ENCODE assay signal across 11 mouse cellular contexts in the genomic region with DNA sequence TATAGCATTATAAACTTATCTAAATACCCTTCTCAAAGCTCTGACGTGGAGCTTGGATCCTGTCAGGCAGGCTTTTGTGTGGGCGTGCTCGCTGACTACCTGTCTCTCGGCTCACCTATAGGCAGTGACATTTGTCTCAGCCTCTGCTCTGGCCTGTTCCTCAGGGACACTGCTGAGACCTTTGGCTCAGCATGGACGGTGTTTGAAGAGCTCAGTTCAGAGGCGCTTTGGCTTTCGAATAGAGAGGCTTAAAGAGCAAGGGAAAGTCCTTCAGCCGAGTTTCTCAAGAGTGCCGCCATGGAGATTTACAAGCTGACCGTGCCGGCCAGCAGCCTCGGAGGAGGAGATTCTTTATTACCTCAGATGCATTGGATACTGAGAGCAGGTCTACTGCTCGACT.
DNase-seq lines count a peak whose midpoint lies in the region; ATAC-seq lines count a peak whose summit lies in the region.
"Had no signal": no experiment of that assay in that cellular context is flagged by ENCODE, and none has a peak within 500 bp of the region (broad histone marks: within the 10 kb centered on the region; RNA-seq: fewer than 3 reads in every experiment).

No protein-coding gene starts in this region.

- H3K9ac ChIP-seq in heart, embryonic 13.5 days, result 0 out of 2 replicates have a peak overlapping the region, but pooled peaks have one; percentile 58
- H3K9ac ChIP-seq in forebrain, embryonic 16.5 days (replicated peaks; ENCODE audit: low read depth, low read length), result no peak overlapping the region

- peaks cover 33% of the 10 kb centered on the region for H3K4me1 ChIP-seq in heart, embryonic 13.5 days
- H3K4me1 ChIP-seq in forebrain, embryonic 16.5 days (replicated peaks; ENCODE audit: control insufficient read depth, insufficient read depth, low read length), result 0 out of 2 replicates have a peak, but pooled peaks cover 2% of the 10 kb centered on the region

- no peak overlapping the region for H3K4me3 ChIP-seq in heart, embryonic 13.5 days
- H3K4me3 ChIP-seq in forebrain, embryonic 16.5 days (replicated peaks; ENCODE audit: low read length), result no peak overlapping the region
- H3K4me3 ChIP-seq: erythroblast, embryonic 14.5 days had no signal

- no peaks in the 10 kb centered on the region for H3K9me3 ChIP-seq in heart, embryonic 13.5 days
- no peaks in the 10 kb centered on the region for H3K9me3 ChIP-seq in forebrain, embryonic 16.5 days (ENCODE audit: control insufficient read depth, low read length)
- H3K9me3 ChIP-seq: G1E had no signal

- DNase-seq in heart, postnatal 10 days, result no peak
- peak; percentile 54 for DNase-seq in adrenal gland, adult 8-10 months
- peak; percentile 52 to 67 for DNase-seq in adrenal gland, postnatal 36 days
- peak; percentile 16 to 24 for DNase-seq in kidney, postnatal 4 days
- no peak for DNase-seq in right cerebral cortex, adult 2 months (ENCODE audit: low spot score in 2 of 2)
- DNase-seq in layer of hippocampus, adult 11-12 months (ENCODE audit: low spot score), result no peak
- DNase-seq: thymus, postnatal 14 days had no signal

- WGBS in heart, embryonic 13.5 days, result 64% methylated on average over 13 of the region's 13 CpGs
- WGBS in forebrain, embryonic 16.5 days, result 80% methylated on average over 13 of the region's 13 CpGs

- intact Hi-C loops in heart, postnatal 10 days (cut with DNase I), result no loop called here

- peaks cover 30% of the 10 kb centered on the region for H3K36me3 ChIP-seq in heart, embryonic 13.5 days
- H3K36me3 ChIP-seq in forebrain, embryonic 16.5 days (ENCODE audit: control insufficient read depth, insufficient read depth), result peaks cover 4% of the 10 kb centered on the region; the same call in 1 of the 2 replicates

- H3K27ac ChIP-seq in heart, embryonic 13.5 days (replicated peaks), result peak overlapping the region; percentile 54; the same call in 1 of the 2 replicates
- H3K27ac ChIP-seq in forebrain, embryonic 16.5 days (ENCODE audit: low read length), result no peak overlapping the region

- no peaks in the 10 kb centered on the region for H3K27me3 ChIP-seq in heart, embryonic 13.5 days (replicated peaks)
- H3K27me3 ChIP-seq in forebrain, embryonic 16.5 days (replicated peaks; ENCODE audit: control insufficient read depth, insufficient read depth, low read length), result no peaks in the 10 kb centered on the region

- ATAC-seq in heart, embryonic 13.5 days (ENCODE audit: extremely low read depth, insufficient number of reproducible peaks, low FRiP score, low TSS enrichment), result no peak
- no peak for ATAC-seq in forebrain, embryonic 16.5 days

- H3K4me2 ChIP-seq in heart, embryonic 13.5 days, result peak overlapping the region; percentile 53
- no peak overlapping the region for H3K4me2 ChIP-seq in forebrain, embryonic 16.5 days (ENCODE audit: low read length)

Comparison
In these comparisons a context has a peak if more than half of its experiments do, and no peak if none do; other contexts are left out.
1. DNase-seq: peak in adrenal gland, adult 8-10 months (single experiment), adrenal gland, postnatal 36 days (2 of 2) and kidney, postnatal 4 days (2 of 2); none in heart, postnatal 10 days (0 of 2), right cerebral cortex, adult 2 months (0 of 2) and layer of hippocampus, adult 11-12 months (single experiment).